9 mouse cellular contexts compared by ENCODE assay signal in genomic region chr11:32235646-32236045, GRCm38 (mm10). TPM values are rescaled to one million over a fixed set of nuclear protein-coding genes. Genes with fewer than 3 reads are reported as not detected.
DNase-seq lines count a peak whose midpoint lies in the region; ATAC-seq and TF ChIP-seq lines count a peak whose summit lies in the region.
"Had no signal": no experiment of that assay in that cellular context is flagged by ENCODE, and none has a peak within 500 bp of the region (broad histone marks: within the 10 kb centered on the region; RNA-seq: fewer than 3 reads in every experiment).

No protein-coding gene starts in this region.

- peak; percentile 80 for ATAC-seq in embryonic facial prominence, embryonic 14.5 days (ENCODE audit: low read depth)
- peak; percentile 79 for ATAC-seq in forebrain, embryonic 16.5 days
- ATAC-seq in hindbrain, postnatal 0 days: peak; percentile 52

- peak; percentile 93 for DNase-seq in embryonic facial prominence, embryonic 14.5 days (ENCODE audit: low spot score)
- DNase-seq in embryonic facial prominence, embryonic 10.5 days (ENCODE audit: low spot score): no peak
- DNase-seq in NIH3T3 (ENCODE audit: low read depth): peak; percentile 93
- peak; percentile 90 for DNase-seq in hindbrain, postnatal 0 days (ENCODE audit: low spot score)
- DNase-seq in left cerebral cortex, postnatal 14 days (ENCODE audit: low spot score in 2 of 2): peak; percentile 67 to 77
- DNase-seq in right cerebral cortex, adult 2 months (ENCODE audit: low spot score in 2 of 2): peak; percentile 59 to 69
- DNase-seq in thymus, postnatal 25 days: no peak

- H3K36me3 ChIP-seq in embryonic facial prominence, embryonic 14.5 days (ENCODE audit: control insufficient read depth, insufficient read depth, low read length): peaks cover 54% of the 10 kb centered on the region
- peaks cover 97% of the 10 kb centered on the region for H3K36me3 ChIP-seq in embryonic facial prominence, embryonic 10.5 days (replicated peaks)
- H3K36me3 ChIP-seq in forebrain, embryonic 16.5 days (ENCODE audit: control insufficient read depth, insufficient read depth): peaks cover 10% of the 10 kb centered on the region
- peaks cover 27% of the 10 kb centered on the region for H3K36me3 ChIP-seq in hindbrain, postnatal 0 days (ENCODE audit: insufficient read depth, low read length)

- WGBS in embryonic facial prominence, embryonic 14.5 days: 19% methylated on average over 3 of the region's 3 CpGs
- 85% methylated on average over 3 of the region's 3 CpGs for WGBS in embryonic facial prominence, embryonic 10.5 days
- 9% methylated on average over 3 of the region's 3 CpGs for WGBS in forebrain, embryonic 16.5 days
- 27% methylated on average over 3 of the region's 3 CpGs for WGBS in hindbrain, postnatal 0 days

- intact Hi-C loops in left cerebral cortex, postnatal 14 days (cut with DNase I): no loop called here

- no peaks in the 10 kb centered on the region for H3K27me3 ChIP-seq in embryonic facial prominence, embryonic 14.5 days (replicated peaks; ENCODE audit: control insufficient read depth, insufficient read depth, low read length)
- no peaks in the 10 kb centered on the region for H3K27me3 ChIP-seq in embryonic facial prominence, embryonic 10.5 days (replicated peaks; ENCODE audit: low read depth, poor library complexity, severe bottlenecking)
- no peaks in the 10 kb centered on the region for H3K27me3 ChIP-seq in forebrain, embryonic 16.5 days (replicated peaks; ENCODE audit: control insufficient read depth, insufficient read depth, low read length)
- no peaks in the 10 kb centered on the region for H3K27me3 ChIP-seq in hindbrain, postnatal 0 days (ENCODE audit: insufficient read depth, low read length)

- no peaks in the 10 kb centered on the region for H3K9me3 ChIP-seq in embryonic facial prominence, embryonic 14.5 days (ENCODE audit: control insufficient read depth, low read length)
- H3K9me3 ChIP-seq in embryonic facial prominence, embryonic 10.5 days: no peaks in the 10 kb centered on the region
- H3K9me3 ChIP-seq in forebrain, embryonic 16.5 days (ENCODE audit: control insufficient read depth, low read length): no peaks in the 10 kb centered on the region
- H3K9me3 ChIP-seq in hindbrain, postnatal 0 days (ENCODE audit: low read length): no peaks in the 10 kb centered on the region

- TF ChIP-seq CTCF in hindbrain, postnatal 0 days (IDR thresholded peaks at IDR 0.05; ENCODE audit: low read depth): no peak

- peaks cover 22% of the 10 kb centered on the region for H3K4me1 ChIP-seq in embryonic facial prominence, embryonic 14.5 days (ENCODE audit: control insufficient read depth, insufficient read depth, low read length)
- H3K4me1 ChIP-seq in embryonic facial prominence, embryonic 10.5 days: 0 out of 2 replicates have a peak, but pooled peaks cover 6% of the 10 kb centered on the region
- H3K4me1 ChIP-seq in forebrain, embryonic 16.5 days (replicated peaks; ENCODE audit: control insufficient read depth, insufficient read depth, low read length): peaks cover 47% of the 10 kb centered on the region
- peaks cover 38% of the 10 kb centered on the region for H3K4me1 ChIP-seq in hindbrain, postnatal 0 days (ENCODE audit: insufficient read depth, low read length)

- no peak overlapping the region for H3K4me2 ChIP-seq in embryonic facial prominence, embryonic 14.5 days (ENCODE audit: low read depth, low read length)
- H3K4me2 ChIP-seq in forebrain, embryonic 16.5 days (ENCODE audit: low read length): no peak overlapping the region
- no peak overlapping the region for H3K4me2 ChIP-seq in hindbrain, postnatal 0 days (ENCODE audit: low read depth, low read length)

- H3K9ac ChIP-seq in embryonic facial prominence, embryonic 14.5 days (ENCODE audit: low read depth, low read length): no peak overlapping the region
- no peak overlapping the region for H3K9ac ChIP-seq in forebrain, embryonic 16.5 days (replicated peaks; ENCODE audit: low read depth, low read length)
- H3K9ac ChIP-seq in hindbrain, postnatal 0 days (replicated peaks; ENCODE audit: low read length): no peak overlapping the region

- no peak overlapping the region for H3K4me3 ChIP-seq in embryonic facial prominence, embryonic 14.5 days (ENCODE audit: low read depth, low read length)
- no peak overlapping the region for H3K4me3 ChIP-seq in embryonic facial prominence, embryonic 10.5 days
- no peak overlapping the region for H3K4me3 ChIP-seq in forebrain, embryonic 16.5 days (replicated peaks; ENCODE audit: low read length)
- H3K4me3 ChIP-seq in hindbrain, postnatal 0 days (ENCODE audit: low read length): no peak overlapping the region

- peak overlapping the region; percentile 65 for H3K27ac ChIP-seq in embryonic facial prominence, embryonic 14.5 days (replicated peaks; ENCODE audit: low read depth, low read length)
- no peak overlapping the region for H3K27ac ChIP-seq in embryonic facial prominence, embryonic 10.5 days (replicated peaks)
- H3K27ac ChIP-seq in forebrain, embryonic 16.5 days (ENCODE audit: low read length): peak overlapping the region; percentile 64
- peak overlapping the region; percentile 74; the same call in 1 of the 2 replicates for H3K27ac ChIP-seq in hindbrain, postnatal 0 days

RNA-seq across cellular contexts. Expression of gene Mpg, which starts 9.3 kb away (rescaled TPM):
- 29.7 and 34.1 TPM in 2 replicates for polyA plus RNA-seq in embryonic facial prominence, embryonic 14.5 days (2014; fragmentation: Nextera tagmentation; extraction: Ambion mirVana)
- polyA plus RNA-seq in embryonic facial prominence, embryonic 10.5 days (2016; fragmentation: Nextera tagmentation; extraction: Ambion mirVana): 31.3 and 33.2 TPM in 2 replicates
- 36.7 and 38.1 TPM in 2 replicates for polyA plus RNA-seq in forebrain, embryonic 16.5 days (2015; fragmentation: Nextera tagmentation; extraction: Ambion mirVana)
- total RNA-seq in hindbrain, postnatal 0 days (2014; rRNA removed): 24.5 and 30.0 TPM in 2 replicates
- polyA plus RNA-seq in hindbrain, postnatal 0 days (2015; fragmentation: Nextera tagmentation; extraction: Ambion mirVana): 27.7 TPM in 2 replicates
- 10 to 100 TPM; 18.7 to 20.5 TPM for total RNA-seq in left cerebral cortex, postnatal 14 days (2021)

RNA-seq across cellular contexts. Expression of gene Rhbdf1, which starts 13.5 kb away (rescaled TPM):
- 58.4 and 60.1 TPM in 2 replicates for polyA plus RNA-seq in embryonic facial prominence, embryonic 14.5 days (2014; fragmentation: Nextera tagmentation; extraction: Ambion mirVana)
- polyA plus RNA-seq in embryonic facial prominence, embryonic 10.5 days (2016; fragmentation: Nextera tagmentation; extraction: Ambion mirVana): 32.2 and 33.1 TPM in 2 replicates
- polyA plus RNA-seq in forebrain, embryonic 16.5 days (2015; fragmentation: Nextera tagmentation; extraction: Ambion mirVana): 21.1 and 23.3 TPM in 2 replicates
- 65.4 and 97.4 TPM in 2 replicates for total RNA-seq in hindbrain, postnatal 0 days (2014; rRNA removed)
- polyA plus RNA-seq in hindbrain, postnatal 0 days (2015; fragmentation: Nextera tagmentation; extraction: Ambion mirVana): 22.8 and 22.9 TPM in 2 replicates
- 10 to 100 TPM; 16.5 to 18.0 TPM for total RNA-seq in left cerebral cortex, postnatal 14 days (2021)

RNA-seq across cellular contexts. Expression of gene Snrnp25, which starts 30.4 kb away (rescaled TPM):
- 43.2 and 46.4 TPM in 2 replicates for polyA plus RNA-seq in embryonic facial prominence, embryonic 14.5 days (2014; fragmentation: Nextera tagmentation; extraction: Ambion mirVana)
- 102 and 106 TPM in 2 replicates for polyA plus RNA-seq in embryonic facial prominence, embryonic 10.5 days (2016; fragmentation: Nextera tagmentation; extraction: Ambion mirVana)
- 45.0 and 45.6 TPM in 2 replicates for polyA plus RNA-seq in forebrain, embryonic 16.5 days (2015; fragmentation: Nextera tagmentation; extraction: Ambion mirVana)
- total RNA-seq in hindbrain, postnatal 0 days (2014; rRNA removed): 18.1 and 21.7 TPM in 2 replicates
- 52.6 and 61.3 TPM in 2 replicates for polyA plus RNA-seq in hindbrain, postnatal 0 days (2015; fragmentation: Nextera tagmentation; extraction: Ambion mirVana)
- total RNA-seq in left cerebral cortex, postnatal 14 days (2021): 10 to 100 TPM; 24.9 to 26.2 TPM

RNA-seq across cellular contexts. Expression of gene Nprl3, which starts 31.9 kb away (rescaled TPM):
- polyA plus RNA-seq in embryonic facial prominence, embryonic 14.5 days (2014; fragmentation: Nextera tagmentation; extraction: Ambion mirVana): 22.3 and 27.0 TPM in 2 replicates
- polyA plus RNA-seq in embryonic facial prominence, embryonic 10.5 days (2016; fragmentation: Nextera tagmentation; extraction: Ambion mirVana): 45.9 and 47.8 TPM in 2 replicates
- polyA plus RNA-seq in forebrain, embryonic 16.5 days (2015; fragmentation: Nextera tagmentation; extraction: Ambion mirVana): 52.2 and 56.7 TPM in 2 replicates
- total RNA-seq in hindbrain, postnatal 0 days (2014; rRNA removed): 38.4 and 53.0 TPM in 2 replicates
- 39.2 and 39.8 TPM in 2 replicates for polyA plus RNA-seq in hindbrain, postnatal 0 days (2015; fragmentation: Nextera tagmentation; extraction: Ambion mirVana)
- 10 to 100 TPM; 47.0 to 57.0 TPM for total RNA-seq in left cerebral cortex, postnatal 14 days (2021)

RNA-seq across cellular contexts. Expression of gene Il9r, which starts 35.6 kb away (rescaled TPM):
- 0.14 and 0.22 TPM in 2 replicates for polyA plus RNA-seq in embryonic facial prominence, embryonic 14.5 days (2014; fragmentation: Nextera tagmentation; extraction: Ambion mirVana)
- 0.05 TPM in 1 of 2 replicates, not detected in the other for polyA plus RNA-seq in embryonic facial prominence, embryonic 10.5 days (2016; fragmentation: Nextera tagmentation; extraction: Ambion mirVana)
- not detected in 2 replicates for polyA plus RNA-seq in forebrain, embryonic 16.5 days (2015; fragmentation: Nextera tagmentation; extraction: Ambion mirVana)
- not detected in 2 replicates for total RNA-seq in hindbrain, postnatal 0 days (2014; rRNA removed)
- polyA plus RNA-seq in hindbrain, postnatal 0 days (2015; fragmentation: Nextera tagmentation; extraction: Ambion mirVana): not detected in 2 replicates
- not detected for total RNA-seq in left cerebral cortex, postnatal 14 days (2021)
- total RNA-seq: left cerebral cortex, adult 8-10 months had no signal

Comparison
In these comparisons a context has a peak if more than half of its experiments do, and no peak if none do; other contexts are left out.
1. DNase-seq: peak in embryonic facial prominence, embryonic 14.5 days (single experiment), NIH3T3 (single experiment), hindbrain, postnatal 0 days (single experiment), left cerebral cortex, postnatal 14 days (2 of 2) and right cerebral cortex, adult 2 months (2 of 2); none in embryonic facial prominence, embryonic 10.5 days (single experiment) and thymus, postnatal 25 days (single experiment).
2. Peak in every context shown above with its lines, with median percentiles within 50 percentile points of each other: ATAC-seq.